Mouse (Mus musculus): ENCODE measurements around the gene Scml4. TPM values are rescaled to one million over a fixed set of nuclear protein-coding genes. Genes with fewer than 3 reads are reported as not detected.

The Scml4 gene
- polyA plus RNA-seq, 1 experiment from 2014 or later, result 9.3 TPM

- Histone ChIP-seq H3K27me3 (ENCODE audit: control insufficient read depth, insufficient read depth, low read length) (no peaks in the 10 kb centered on the region), H3K4me2 (replicated peaks) (no peak overlapping the region)
- 59% methylated on average over 6 of the region's 6 CpGs for WGBS
Observed at GRCm38 (mm10) chr10:42961771-42962170, 101.6 kb downstream of the Scml4 start.

DNA sequence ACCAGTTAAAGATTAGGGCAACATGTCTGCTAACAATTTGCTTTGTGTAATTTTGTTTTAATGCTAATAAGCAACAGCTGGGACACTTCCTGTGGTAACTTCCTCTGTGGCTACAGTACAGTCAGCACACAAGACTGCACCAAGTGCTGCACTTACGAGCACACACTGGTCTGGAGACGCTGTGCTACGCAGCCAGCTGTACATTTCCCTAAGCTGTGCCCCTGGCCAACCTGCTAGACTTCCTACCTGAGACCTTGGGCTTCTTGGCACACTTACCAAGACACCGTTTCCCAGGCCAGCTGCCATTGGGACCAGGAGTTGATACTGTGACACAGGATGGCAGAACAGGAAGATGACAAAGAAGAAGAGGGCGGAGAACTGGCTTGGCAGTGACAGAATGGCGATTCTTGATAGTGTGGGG is 102.0 kb downstream of the Scml4 start:
- Histone ChIP-seq H3K27ac (no peak overlapping the region), H3K4me1 (replicated peaks; ENCODE audit: control insufficient read depth, insufficient read depth, low read length) (peaks cover 12% of the 10 kb centered on the region; the same call in 1 of the 2 replicates), H3K4me3 (replicated peaks; ENCODE audit: low read length) (no peak overlapping the region), H3K4me2 (replicated peaks) (no peak overlapping the region), H3K9me3 (ENCODE audit: control insufficient read depth, low read length) (no peaks in the 10 kb centered on the region), H3K9ac (no peak overlapping the region), H3K36me3 (replicated peaks; ENCODE audit: control insufficient read depth, insufficient read depth) (no peaks in the 10 kb centered on the region), H3K27me3 (ENCODE audit: control insufficient read depth, insufficient read depth, low read length) (no peaks in the 10 kb centered on the region)
- ATAC-seq (ENCODE audit: low FRiP score) (no peak), DNase-seq (ENCODE audit: low spot score) (no peak)
- WGBS, result 87% methylated on average over 6 of the region's 6 CpGs

More at GRCm38 (mm10) chr10:42961771-42962170, 101.6 kb downstream of the Scml4 start:
- Histone ChIP-seq H3K36me3 (replicated peaks; ENCODE audit: control insufficient read depth, insufficient read depth) (no peaks in the 10 kb centered on the region), H3K4me1 (replicated peaks; ENCODE audit: control insufficient read depth, insufficient read depth, low read length) (peaks cover 12% of the 10 kb centered on the region; the same call in 1 of the 2 replicates), H3K9me3 (ENCODE audit: control insufficient read depth, low read length) (no peaks in the 10 kb centered on the region), H3K27ac (no peak overlapping the region), H3K4me3 (replicated peaks; ENCODE audit: low read length) (no peak overlapping the region), H3K9ac (no peak overlapping the region)
- no peak for DNase-seq (ENCODE audit: low spot score)
- no peak for ATAC-seq (ENCODE audit: low FRiP score)

- Histone ChIP-seq H3K36me3 (replicated peaks; ENCODE audit: control insufficient read depth, insufficient read depth) (no peaks in the 10 kb centered on the region), H3K9me3 (ENCODE audit: control insufficient read depth, low read length) (no peaks in the 10 kb centered on the region), H3K27ac (no peak overlapping the region), H3K4me2 (replicated peaks) (no peak overlapping the region), H3K9ac (no peak overlapping the region), H3K4me3 (replicated peaks; ENCODE audit: low read length) (no peak overlapping the region), H3K4me1 (replicated peaks; ENCODE audit: control insufficient read depth, insufficient read depth, low read length) (peaks cover 12% of the 10 kb centered on the region; the same call in 1 of the 2 replicates), H3K27me3 (ENCODE audit: control insufficient read depth, insufficient read depth, low read length) (no peaks in the 10 kb centered on the region)
- 93% methylated on average over 13 of the region's 13 CpGs for WGBS
- no peak for ATAC-seq (ENCODE audit: low FRiP score)
- DNase-seq (ENCODE audit: low spot score), result no peak
Observed at GRCm38 (mm10) chr10:42962655-42963054, 102.5 kb downstream of the Scml4 start.

- no peaks in the 10 kb centered on the region for H3K36me3 ChIP-seq (replicated peaks; ENCODE audit: control insufficient read depth, insufficient read depth)
- 97% methylated on average over 2 of the region's 2 CpGs for WGBS
- no peaks in the 10 kb centered on the region for H3K27me3 ChIP-seq (ENCODE audit: control insufficient read depth, insufficient read depth, low read length)
- no peak overlapping the region for H3K4me3 ChIP-seq (replicated peaks; ENCODE audit: low read length)
- no peak overlapping the region for H3K27ac ChIP-seq
- DNase-seq (ENCODE audit: low spot score) (no peak), ATAC-seq (ENCODE audit: low FRiP score) (no peak)
- H3K9me3 ChIP-seq (ENCODE audit: control insufficient read depth, low read length), result no peaks in the 10 kb centered on the region
- peaks cover 12% of the 10 kb centered on the region; the same call in 1 of the 2 replicates for H3K4me1 ChIP-seq (replicated peaks; ENCODE audit: control insufficient read depth, insufficient read depth, low read length)
- no peak overlapping the region for H3K9ac ChIP-seq
- H3K4me2 ChIP-seq (replicated peaks), result no peak overlapping the region
Observed at GRCm38 (mm10) chr10:42963061-42963460, 102.9 kb downstream of the Scml4 start.

GRCm38 (mm10) chr10:42968332-42968731 is 108.2 kb downstream of the Scml4 start:
- Histone ChIP-seq H3K9me3 (ENCODE audit: control insufficient read depth, low read length) (no peaks in the 10 kb centered on the region), H3K9ac (no peak overlapping the region), H3K27me3 (ENCODE audit: control insufficient read depth, insufficient read depth, low read length) (no peaks in the 10 kb centered on the region), H3K27ac (no peak overlapping the region), H3K4me3 (replicated peaks; ENCODE audit: low read length) (no peak overlapping the region), H3K4me1 (replicated peaks; ENCODE audit: control insufficient read depth, insufficient read depth, low read length) (peaks cover 6% of the 10 kb centered on the region; the same call in 1 of the 2 replicates), H3K4me2 (replicated peaks) (no peak overlapping the region), H3K36me3 (replicated peaks; ENCODE audit: control insufficient read depth, insufficient read depth) (no peaks in the 10 kb centered on the region)
- ATAC-seq (ENCODE audit: low FRiP score) (no peak), DNase-seq (ENCODE audit: low spot score) (no peak)
- WGBS, result 3% methylated on average over 2 of the region's 2 CpGs

- H3K4me2 ChIP-seq (replicated peaks), result no peak overlapping the region
- H3K4me3 ChIP-seq (replicated peaks; ENCODE audit: low read length), result no peak overlapping the region
- H3K4me1 ChIP-seq (replicated peaks; ENCODE audit: control insufficient read depth, insufficient read depth, low read length), result peaks cover 6% of the 10 kb centered on the region; the same call in 1 of the 2 replicates
- no peaks in the 10 kb centered on the region for H3K36me3 ChIP-seq (replicated peaks; ENCODE audit: control insufficient read depth, insufficient read depth)
- no peaks in the 10 kb centered on the region for H3K9me3 ChIP-seq (ENCODE audit: control insufficient read depth, low read length)
- peak; percentile 84 for ATAC-seq (ENCODE audit: low FRiP score)
- WGBS, result 35% methylated on average over 18 of the region's 18 CpGs
- H3K9ac ChIP-seq, result no peak overlapping the region
- peak; percentile 81 for DNase-seq (ENCODE audit: low spot score)
- no peaks in the 10 kb centered on the region for H3K27me3 ChIP-seq (ENCODE audit: control insufficient read depth, insufficient read depth, low read length)
- H3K27ac ChIP-seq, result no peak overlapping the region
Observed at GRCm38 (mm10) chr10:42972504-42973172, 112.5 kb downstream of the Scml4 start.

- no peaks in the 10 kb centered on the region for H3K36me3 ChIP-seq (replicated peaks; ENCODE audit: control insufficient read depth, insufficient read depth)
- H3K27ac ChIP-seq, result no peak overlapping the region
- no peak overlapping the region for H3K4me3 ChIP-seq (replicated peaks; ENCODE audit: low read length)
- no peak overlapping the region for H3K9ac ChIP-seq
- peaks cover 2% of the 10 kb centered on the region; the same call in 1 of the 2 replicates for H3K4me1 ChIP-seq (replicated peaks; ENCODE audit: control insufficient read depth, insufficient read depth, low read length)
- ATAC-seq (ENCODE audit: low FRiP score) (no peak), DNase-seq (ENCODE audit: low spot score) (no peak)
- WGBS, result 41% methylated on average over 4 of the region's 4 CpGs
- no peaks in the 10 kb centered on the region for H3K9me3 ChIP-seq (ENCODE audit: control insufficient read depth, low read length)
- no peak overlapping the region for H3K4me2 ChIP-seq (replicated peaks)
- no peaks in the 10 kb centered on the region for H3K27me3 ChIP-seq (ENCODE audit: control insufficient read depth, insufficient read depth, low read length)
Observed at GRCm38 (mm10) chr10:42973537-42973936, 113.4 kb downstream of the Scml4 start.

- Histone ChIP-seq H3K4me3 (replicated peaks; ENCODE audit: low read length) (no peak overlapping the region), H3K9me3 (ENCODE audit: control insufficient read depth, low read length) (no peaks in the 10 kb centered on the region), H3K9ac (no peak overlapping the region), H3K4me2 (replicated peaks) (no peak overlapping the region), H3K4me1 (replicated peaks; ENCODE audit: control insufficient read depth, insufficient read depth, low read length) (0 out of 2 replicates have a peak, but pooled peaks cover 6% of the 10 kb centered on the region), H3K36me3 (replicated peaks; ENCODE audit: control insufficient read depth, insufficient read depth) (no peaks in the 10 kb centered on the region), H3K27me3 (ENCODE audit: control insufficient read depth, insufficient read depth, low read length) (no peaks in the 10 kb centered on the region), H3K27ac (no peak overlapping the region)
- DNase-seq (ENCODE audit: low spot score), result no peak
- no peak for ATAC-seq (ENCODE audit: low FRiP score)
- WGBS, result 88% methylated on average over 6 of the region's 6 CpGs
Observed at GRCm38 (mm10) chr10:42976577-42976976, 116.4 kb downstream of the Scml4 start.

- Histone ChIP-seq H3K4me1 (replicated peaks; ENCODE audit: control insufficient read depth, insufficient read depth, low read length) (0 out of 2 replicates have a peak, but pooled peaks cover 6% of the 10 kb centered on the region), H3K4me3 (replicated peaks; ENCODE audit: low read length) (no peak overlapping the region), H3K36me3 (replicated peaks; ENCODE audit: control insufficient read depth, insufficient read depth) (no peaks in the 10 kb centered on the region), H3K27me3 (ENCODE audit: control insufficient read depth, insufficient read depth, low read length) (no peaks in the 10 kb centered on the region), H3K4me2 (replicated peaks) (no peak overlapping the region), H3K9ac (no peak overlapping the region), H3K9me3 (ENCODE audit: control insufficient read depth, low read length) (no peaks in the 10 kb centered on the region), H3K27ac (no peak overlapping the region)
- no peak for DNase-seq (ENCODE audit: low spot score)
- WGBS, result 58% methylated on average over 3 of the region's 3 CpGs
- ATAC-seq (ENCODE audit: low FRiP score), result no peak
Observed at GRCm38 (mm10) chr10:42978346-42978745, 118.2 kb downstream of the Scml4 start.

Measured in hindbrain, embryonic 14.5 days (tissue).